Mouse (Mus musculus): ENCODE measurements at regions not wholly inside any gene's neighbourhood (a gene's known extent, or its start where the extent isn't known, plus 50 kb on each side); places are given as distances from the start of the nearest gene placed in this dataset.

DNA sequence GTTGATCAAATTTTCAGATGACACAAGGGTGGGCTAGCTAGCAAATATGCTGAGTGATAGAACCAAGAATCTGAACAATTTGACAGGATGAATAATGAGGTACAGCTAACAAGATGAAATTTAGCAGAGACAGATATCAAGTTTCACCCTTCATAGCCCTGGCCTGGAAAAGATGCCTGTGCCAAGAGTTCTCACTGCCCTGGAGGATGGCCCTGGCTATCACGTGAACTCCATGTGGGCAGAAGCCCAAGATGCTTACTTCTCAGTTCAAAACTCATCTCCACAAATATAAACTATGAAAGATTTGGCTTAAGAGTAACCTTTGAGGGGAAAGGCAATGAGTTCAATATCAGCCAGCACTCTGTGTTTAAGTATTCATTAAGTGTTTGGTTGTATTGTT, 306.9 kb upstream of the Apob start:
- Histone ChIP-seq H3K4me2 (replicated peaks) (no peak overlapping the region), H3K9ac (no peak overlapping the region), H3K36me3 (no peaks in the 10 kb centered on the region), H3K27ac (no peak overlapping the region), H3K4me3 (no peak overlapping the region), H3K27me3 (no peaks in the 10 kb centered on the region), H3K4me1 (no peaks in the 10 kb centered on the region), H3K9me3 (no peaks in the 10 kb centered on the region)
- 53% methylated on average over 1 of the region's 1 CpGs for WGBS
- no peak for ATAC-seq (ENCODE audit: insufficient number of reproducible peaks, insufficient read depth, low FRiP score, low TSS enrichment)

DNA sequence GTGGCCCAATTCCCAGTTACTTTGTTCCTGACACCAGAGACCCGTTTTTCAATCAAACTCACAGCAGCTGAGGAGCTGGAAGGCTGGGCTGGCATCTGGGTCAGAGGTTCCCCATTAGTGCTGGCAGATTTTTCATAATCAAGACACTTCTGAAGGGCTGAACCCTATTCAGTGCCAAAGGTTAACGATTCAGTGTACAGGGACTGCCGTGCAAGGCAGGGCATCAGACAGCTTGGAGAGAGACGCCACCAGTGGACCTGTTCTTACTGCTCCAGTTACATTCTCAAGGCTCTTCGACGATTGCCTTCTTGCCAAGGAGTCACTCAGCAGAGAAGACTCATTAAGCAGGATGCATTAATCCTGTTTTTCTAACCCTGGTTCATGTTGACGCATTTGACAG, 285.5 kb upstream of the Apob start:
- WGBS: 62% methylated on average over 7 of the region's 7 CpGs
- no peak overlapping the region for H3K4me3 ChIP-seq

GRCm38 (mm10) chr12:7698324-7698944, 279.0 kb upstream of the Apob start:
- whole genome bisulfite sequencing: 77% methylated on average over 8 of the region's 8 CpGs
- Histone ChIP-seq H3K4me3 (no peak overlapping the region), H3K9ac (no peak overlapping the region), H3K36me3 (no peaks in the 10 kb centered on the region), H3K4me2 (replicated peaks) (no peak overlapping the region), H3K4me1 (no peaks in the 10 kb centered on the region), H3K27ac (no peak overlapping the region), H3K27me3 (no peaks in the 10 kb centered on the region), H3K9me3 (no peaks in the 10 kb centered on the region)
- no peak for ATAC-seq (ENCODE audit: insufficient number of reproducible peaks, insufficient read depth, low FRiP score, low TSS enrichment)

More for the DNA sequence above, 285.5 kb upstream of the Apob start:
- Histone ChIP-seq H3K27me3 (no peaks in the 10 kb centered on the region), H3K27ac (no peak overlapping the region), H3K4me2 (replicated peaks) (no peak overlapping the region), H3K36me3 (no peaks in the 10 kb centered on the region), H3K9me3 (no peaks in the 10 kb centered on the region), H3K9ac (no peak overlapping the region), H3K4me1 (no peaks in the 10 kb centered on the region)
- no peak for ATAC-seq (ENCODE audit: insufficient number of reproducible peaks, insufficient read depth, low FRiP score, low TSS enrichment)

GRCm38 (mm10) chr12:7709102-7709501, 268.3 kb upstream of the Apob start:
- Histone ChIP-seq H3K27me3 (no peaks in the 10 kb centered on the region), H3K9me3 (no peaks in the 10 kb centered on the region), H3K27ac (no peak overlapping the region), H3K36me3 (no peaks in the 10 kb centered on the region), H3K4me2 (replicated peaks) (no peak overlapping the region), H3K9ac (no peak overlapping the region), H3K4me1 (no peaks in the 10 kb centered on the region), H3K4me3 (no peak overlapping the region)
- 65% methylated on average over 5 of the region's 5 CpGs for WGBS
- no peak for ATAC-seq (ENCODE audit: insufficient number of reproducible peaks, insufficient read depth, low FRiP score, low TSS enrichment)

DNA sequence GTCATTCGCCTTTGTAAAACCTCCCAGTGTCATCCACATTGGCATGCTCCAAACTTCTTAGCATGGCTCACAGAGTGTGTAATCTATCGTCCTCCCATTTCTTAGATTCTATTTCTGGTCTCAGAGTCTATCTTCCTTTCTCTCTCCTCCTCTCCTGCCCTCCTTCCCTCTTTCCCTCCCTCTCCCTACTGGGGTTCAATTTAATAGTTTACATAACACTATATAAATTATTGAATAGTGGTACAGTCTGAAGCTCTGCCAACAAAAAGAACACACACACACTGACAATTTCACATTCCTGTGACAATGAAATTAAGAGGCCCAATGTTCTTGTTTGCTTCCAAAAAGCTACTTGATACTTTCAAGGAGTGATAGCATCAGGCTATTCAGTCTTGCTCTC, 267.6 kb upstream of the Apob start:
- ATAC-seq (ENCODE audit: insufficient number of reproducible peaks, insufficient read depth, low FRiP score, low TSS enrichment): no peak
- Histone ChIP-seq H3K4me1 (no peaks in the 10 kb centered on the region), H3K9ac (no peak overlapping the region), H3K27ac (no peak overlapping the region), H3K36me3 (no peaks in the 10 kb centered on the region), H3K4me3 (no peak overlapping the region), H3K4me2 (replicated peaks) (no peak overlapping the region), H3K27me3 (no peaks in the 10 kb centered on the region), H3K9me3 (no peaks in the 10 kb centered on the region)
- WGBS: 78% methylated on average over 2 of the region's 2 CpGs

- WGBS: 92% methylated on average over 4 of the region's 4 CpGs
- no peaks in the 10 kb centered on the region for H3K27me3 ChIP-seq
- no peak overlapping the region for H3K4me3 ChIP-seq
- H3K9me3 ChIP-seq: no peaks in the 10 kb centered on the region
- H3K4me2 ChIP-seq (replicated peaks): no peak overlapping the region
- no peaks in the 10 kb centered on the region for H3K36me3 ChIP-seq
- no peaks in the 10 kb centered on the region for H3K4me1 ChIP-seq
- H3K9ac ChIP-seq: no peak overlapping the region
- H3K27ac ChIP-seq: no peak overlapping the region
- no peak for ATAC-seq (ENCODE audit: insufficient number of reproducible peaks, insufficient read depth, low FRiP score, low TSS enrichment)
These were observed 262.4 kb upstream of the Apob start for GRCm38 (mm10) chr12:7715091-7715490.

DNA sequence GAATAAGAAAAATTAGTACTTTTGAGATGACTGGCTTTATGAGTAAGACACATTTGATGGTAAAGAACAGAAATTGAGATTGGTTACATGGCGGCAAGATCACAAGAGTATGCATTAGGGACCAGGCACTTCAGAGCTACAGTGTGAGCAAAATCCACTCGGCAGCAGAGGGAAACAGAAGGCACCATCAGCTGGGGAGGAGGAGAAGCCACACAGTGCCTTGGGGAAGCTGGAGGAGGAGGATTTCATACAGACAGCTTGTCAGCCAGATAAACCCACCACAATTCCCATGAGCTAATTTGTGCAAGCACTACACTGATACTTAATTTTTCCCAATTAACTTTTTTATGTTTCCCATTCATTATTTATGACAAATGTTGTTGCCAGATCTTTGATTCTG, 258.9 kb upstream of the Apob start:
- Histone ChIP-seq H3K27me3 (no peaks in the 10 kb centered on the region), H3K27ac (no peak overlapping the region), H3K4me2 (replicated peaks) (no peak overlapping the region), H3K9me3 (no peaks in the 10 kb centered on the region), H3K9ac (no peak overlapping the region), H3K4me3 (no peak overlapping the region), H3K36me3 (no peaks in the 10 kb centered on the region), H3K4me1 (no peaks in the 10 kb centered on the region)
- no peak for ATAC-seq (ENCODE audit: insufficient number of reproducible peaks, insufficient read depth, low FRiP score, low TSS enrichment)
- 77% methylated on average over 2 of the region's 2 CpGs for WGBS

DNA sequence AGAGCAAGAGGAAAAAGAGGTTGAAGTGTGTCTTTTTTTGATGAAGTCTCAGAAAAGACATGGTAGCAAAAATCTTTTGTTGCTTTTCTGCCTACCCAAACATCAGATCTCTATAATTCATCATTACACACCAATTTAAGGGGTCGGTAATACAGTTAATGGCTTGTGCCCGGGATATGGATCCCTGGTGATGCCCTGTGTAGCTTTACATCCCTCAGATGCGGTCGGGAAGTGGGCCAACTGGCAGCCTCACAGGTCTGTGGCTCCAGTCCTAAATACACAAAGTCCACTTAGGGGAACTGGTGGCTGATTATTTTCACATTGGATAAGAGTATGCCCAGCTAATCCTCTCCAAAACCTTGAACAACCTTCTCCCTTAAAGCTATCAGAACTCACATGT, 258.4 kb upstream of the Apob start:
- no peak overlapping the region for H3K9ac ChIP-seq
- no peak for ATAC-seq (ENCODE audit: insufficient number of reproducible peaks, insufficient read depth, low FRiP score, low TSS enrichment)

GRCm38 (mm10) chr12:7724992-7725391, 252.5 kb upstream of the Apob start:
- Histone ChIP-seq H3K4me3 (no peak overlapping the region), H3K4me1 (no peaks in the 10 kb centered on the region), H3K27me3 (no peaks in the 10 kb centered on the region), H3K27ac (no peak overlapping the region), H3K36me3 (no peaks in the 10 kb centered on the region), H3K4me2 (replicated peaks) (no peak overlapping the region), H3K9ac (no peak overlapping the region), H3K9me3 (no peaks in the 10 kb centered on the region)
- no peak for ATAC-seq (ENCODE audit: insufficient number of reproducible peaks, insufficient read depth, low FRiP score, low TSS enrichment)
- 82% methylated on average over 3 of the region's 3 CpGs for WGBS

More for the DNA sequence above, 258.4 kb upstream of the Apob start:
- no peaks in the 10 kb centered on the region for H3K27me3 ChIP-seq
- H3K27ac ChIP-seq: no peak overlapping the region
- WGBS: 79% methylated on average over 4 of the region's 4 CpGs
- no peaks in the 10 kb centered on the region for H3K9me3 ChIP-seq
- no peak overlapping the region for H3K4me3 ChIP-seq
- H3K4me1 ChIP-seq: no peaks in the 10 kb centered on the region
- no peak overlapping the region for H3K4me2 ChIP-seq (replicated peaks)
- H3K36me3 ChIP-seq: no peaks in the 10 kb centered on the region

GRCm38 (mm10) chr12:7738020-7738419, 239.4 kb upstream of the Apob start:
- Histone ChIP-seq H3K9me3 (no peaks in the 10 kb centered on the region), H3K4me3 (no peak overlapping the region), H3K36me3 (no peaks in the 10 kb centered on the region), H3K4me2 (replicated peaks) (no peak overlapping the region), H3K27ac (no peak overlapping the region), H3K9ac (no peak overlapping the region), H3K4me1 (no peaks in the 10 kb centered on the region), H3K27me3 (no peaks in the 10 kb centered on the region)
- ATAC-seq (ENCODE audit: insufficient number of reproducible peaks, insufficient read depth, low FRiP score, low TSS enrichment): no peak
- WGBS: 76% methylated on average over 2 of the region's 2 CpGs

GRCm38 (mm10) chr12:7738629-7739351, 238.7 kb upstream of the Apob start:
- Histone ChIP-seq H3K9me3 (no peaks in the 10 kb centered on the region), H3K36me3 (no peaks in the 10 kb centered on the region), H3K4me3 (no peak overlapping the region), H3K9ac (no peak overlapping the region), H3K4me1 (no peaks in the 10 kb centered on the region), H3K4me2 (replicated peaks) (no peak overlapping the region), H3K27ac (no peak overlapping the region), H3K27me3 (no peaks in the 10 kb centered on the region)
- ATAC-seq (ENCODE audit: insufficient number of reproducible peaks, insufficient read depth, low FRiP score, low TSS enrichment): no peak
- 67% methylated on average over 3 of the region's 3 CpGs for WGBS

DNA sequence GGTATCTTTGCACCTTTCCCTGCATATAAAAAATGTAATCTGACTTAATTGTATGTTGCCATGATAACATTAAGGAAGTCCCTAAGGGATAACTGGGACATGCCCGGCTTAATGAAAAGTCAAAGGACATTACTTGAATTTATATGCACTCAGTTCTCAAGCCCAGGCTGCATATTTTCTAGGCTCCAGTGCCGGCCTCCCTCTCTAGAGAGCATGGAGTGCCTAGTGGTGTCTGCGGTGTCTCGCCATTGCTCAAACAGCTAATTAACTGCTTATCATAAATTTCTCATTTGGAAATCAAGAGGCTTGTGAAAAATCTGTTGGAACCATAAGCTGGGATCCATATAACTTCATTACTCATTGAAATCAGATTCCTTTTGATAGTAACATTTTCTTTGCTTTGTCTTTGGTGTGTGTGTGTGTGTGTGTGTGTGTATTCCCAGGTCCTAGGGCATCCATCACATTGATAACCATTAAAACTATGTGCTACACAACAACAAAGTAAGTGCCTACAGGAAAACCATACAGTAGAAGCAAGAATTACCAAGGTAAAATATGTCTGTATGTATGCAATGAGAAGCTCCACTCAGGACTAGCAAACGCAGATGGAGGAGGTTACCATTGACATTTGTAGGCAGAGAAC, 238.0 kb upstream of the Apob start:
- no peaks in the 10 kb centered on the region for H3K4me1 ChIP-seq
- H3K27me3 ChIP-seq: no peaks in the 10 kb centered on the region
- no peak overlapping the region for H3K9ac ChIP-seq
- no peak overlapping the region for H3K4me2 ChIP-seq (replicated peaks)
- WGBS: 91% methylated on average over 5 of the region's 5 CpGs
- no peak overlapping the region for H3K4me3 ChIP-seq
- H3K36me3 ChIP-seq: no peaks in the 10 kb centered on the region
- ATAC-seq (ENCODE audit: insufficient number of reproducible peaks, insufficient read depth, low FRiP score, low TSS enrichment): no peak
- no peak overlapping the region for H3K27ac ChIP-seq
- no peaks in the 10 kb centered on the region for H3K9me3 ChIP-seq

Measured in embryonic facial prominence, embryonic 12.5 days (tissue).